Mouse (Mus musculus): ENCODE measurements around the gene Trpm1.

DNA sequence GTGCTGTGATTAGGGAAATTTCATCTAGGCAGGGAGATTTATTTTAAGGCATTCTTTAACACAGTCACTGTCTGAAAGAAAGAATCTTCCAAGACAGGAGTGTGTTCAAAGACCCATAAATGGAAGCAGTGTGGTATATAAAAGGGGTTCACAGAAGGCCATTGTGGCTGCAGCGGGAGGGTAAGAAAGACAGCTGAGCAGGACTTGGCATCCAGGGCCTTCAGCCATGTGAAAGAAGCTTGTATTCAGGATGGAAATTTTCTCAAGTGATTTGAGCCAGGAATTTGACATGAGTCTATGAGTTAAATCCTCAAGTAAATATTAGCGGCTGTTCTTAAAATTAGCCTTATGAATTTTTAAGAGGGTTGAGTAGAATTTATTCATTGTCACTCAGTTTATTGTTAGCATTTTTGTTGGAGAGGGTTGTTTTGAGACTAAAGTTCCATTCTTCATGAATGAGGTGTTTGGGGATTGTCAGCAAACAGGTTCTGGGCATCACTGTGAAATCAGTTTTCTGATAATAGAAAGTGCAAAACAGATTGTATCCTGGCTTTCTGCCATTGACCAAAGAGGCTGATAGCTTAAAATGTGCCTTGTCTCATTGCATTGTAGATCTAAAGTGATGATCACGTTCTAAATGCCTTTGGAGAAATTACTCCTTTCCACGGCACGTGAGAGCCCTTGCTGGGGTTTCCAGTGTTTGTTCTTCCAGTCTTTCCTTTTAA lies 142.8 kb downstream of the Trpm1 start:
- no peak for TF ChIP-seq CTCF (IDR thresholded peaks at IDR 0.05; ENCODE audit: borderline replicate concordance, insufficient read depth, low read length)
- no peak for TF ChIP-seq POLR2A (IDR thresholded peaks at IDR 0.05; ENCODE audit: low read depth, low read length)
